Mouse (Mus musculus): ENCODE data around the gene Tmppe.

Gene Tmppe

DNA sequence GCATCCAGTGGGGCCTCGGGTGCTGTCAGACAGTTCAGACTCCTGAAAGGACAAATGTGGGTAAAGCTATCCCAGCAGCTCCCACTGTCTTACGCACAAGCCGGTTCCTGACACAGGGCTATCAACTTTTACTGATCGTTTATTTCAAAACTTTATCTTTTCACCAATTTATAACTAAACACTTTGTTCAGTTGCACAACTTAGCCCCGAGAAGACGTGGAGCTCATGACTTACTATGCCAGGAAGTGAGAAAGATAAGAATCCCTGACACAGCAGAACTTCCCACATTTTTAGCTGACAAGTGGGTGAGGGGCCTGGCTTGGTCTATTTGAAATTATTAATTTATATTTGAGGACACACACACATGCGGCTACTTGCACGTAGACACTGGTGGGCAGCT, 6.2 kb upstream of the Tmppe start:
- DNase-seq (ENCODE audit: low read depth, low spot score), result no peak

DNA sequence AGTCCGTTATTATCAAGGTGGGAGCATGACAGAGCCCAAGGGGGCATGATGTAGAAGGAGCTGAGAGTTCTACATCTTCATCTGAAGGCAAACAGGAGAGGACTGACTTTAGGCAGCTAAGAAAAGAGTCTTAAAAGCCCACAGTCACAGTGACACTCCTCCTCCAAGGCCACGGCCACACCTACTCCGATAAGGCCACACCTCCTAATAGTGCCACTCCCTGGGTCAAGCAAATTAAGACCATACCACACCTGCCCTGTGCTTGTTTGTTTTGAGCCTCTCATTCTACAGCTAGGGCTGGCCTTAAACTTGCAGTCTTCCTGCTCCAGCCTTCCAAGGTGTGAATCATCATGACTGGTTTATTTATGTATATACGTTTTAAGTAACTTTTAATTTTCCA, 5.6 kb upstream of the Tmppe start:
- DNase-seq (ENCODE audit: low read depth, low spot score), result no peak

DNA sequence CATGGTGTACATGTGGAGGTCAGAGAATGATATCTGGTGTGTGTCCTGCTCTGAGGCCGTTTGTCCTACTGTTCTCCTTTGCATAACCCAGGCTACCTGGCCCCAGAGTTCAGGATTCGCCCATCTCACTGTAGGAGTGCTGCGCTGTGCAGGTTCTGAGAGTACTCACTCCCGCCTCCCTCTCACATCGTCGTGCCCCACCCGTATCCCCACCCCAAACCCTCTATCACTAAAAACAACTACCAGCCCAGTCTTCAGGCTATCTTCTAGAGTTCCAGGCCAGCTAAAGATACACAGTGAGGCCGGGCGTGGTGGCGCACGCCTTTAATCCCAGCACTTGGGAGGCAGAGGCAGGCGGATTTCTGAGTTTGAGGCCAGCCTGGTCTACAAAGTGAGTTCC, 1.2 kb upstream of the Tmppe start:
- no peak for DNase-seq (ENCODE audit: low read depth, low spot score)

DNA sequence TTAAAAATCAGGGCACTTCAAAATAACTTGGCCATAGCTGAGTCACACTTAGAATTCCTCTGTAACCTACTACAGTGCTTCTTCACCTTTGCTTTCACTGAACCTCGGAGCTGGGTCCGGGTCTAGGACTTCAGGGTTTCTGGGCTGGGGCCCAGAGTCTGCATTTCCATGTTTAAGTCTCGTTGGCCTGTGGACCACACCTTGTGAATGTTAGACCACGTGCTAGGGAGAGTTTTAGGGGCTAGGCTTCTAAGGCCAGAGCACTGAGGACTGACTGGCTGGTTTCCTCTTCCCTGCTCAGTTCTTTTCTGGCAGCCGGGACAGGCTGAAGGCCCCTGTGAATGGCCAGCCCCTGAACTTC, 337 bp upstream of the Tmppe start:
- no peak for DNase-seq (ENCODE audit: low read depth, low spot score)

DNA sequence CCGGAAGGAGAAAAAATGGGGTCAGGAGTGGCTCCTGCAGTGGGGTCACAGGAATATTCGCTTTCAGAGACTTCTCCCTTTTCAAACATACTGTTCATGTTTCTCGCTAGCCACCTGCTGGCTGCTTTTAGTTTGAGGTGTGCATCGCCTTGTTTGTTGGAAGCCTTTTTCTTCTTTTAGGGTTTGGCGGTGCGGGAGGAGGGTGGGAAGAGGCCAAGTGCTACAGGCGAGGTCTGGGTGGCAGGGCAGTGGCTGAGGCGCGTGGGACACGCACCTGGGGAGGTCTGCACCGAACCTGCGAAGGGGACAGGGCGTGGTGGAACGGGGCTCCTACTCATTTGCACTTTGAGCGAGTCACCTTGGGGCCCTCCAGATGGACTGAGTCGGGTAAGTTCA, 778 bp downstream of the Tmppe start:
- DNase-seq (ENCODE audit: low read depth, low spot score), result no peak

DNA sequence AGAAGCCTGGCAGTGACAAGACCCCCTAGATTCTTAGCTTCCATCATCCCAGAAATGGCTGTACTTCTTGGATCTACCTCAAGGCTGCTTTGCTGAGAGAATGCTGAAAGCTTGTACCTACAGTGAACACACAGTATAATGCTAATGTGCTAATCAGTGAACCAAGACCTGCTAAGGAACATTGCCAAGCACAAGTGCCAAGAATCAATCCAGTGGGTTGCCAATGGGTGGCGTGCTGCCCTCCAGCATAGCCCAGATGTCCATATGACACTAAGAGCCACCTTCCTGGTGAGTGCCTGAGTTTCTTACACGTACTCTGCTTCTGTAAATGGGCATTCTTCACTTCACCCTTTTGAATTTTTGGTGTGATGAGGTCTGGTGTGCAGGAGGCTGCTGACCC, 6.8 kb downstream of the Tmppe start:
- DNase-seq (ENCODE audit: low read depth, low spot score), result no peak

DNA sequence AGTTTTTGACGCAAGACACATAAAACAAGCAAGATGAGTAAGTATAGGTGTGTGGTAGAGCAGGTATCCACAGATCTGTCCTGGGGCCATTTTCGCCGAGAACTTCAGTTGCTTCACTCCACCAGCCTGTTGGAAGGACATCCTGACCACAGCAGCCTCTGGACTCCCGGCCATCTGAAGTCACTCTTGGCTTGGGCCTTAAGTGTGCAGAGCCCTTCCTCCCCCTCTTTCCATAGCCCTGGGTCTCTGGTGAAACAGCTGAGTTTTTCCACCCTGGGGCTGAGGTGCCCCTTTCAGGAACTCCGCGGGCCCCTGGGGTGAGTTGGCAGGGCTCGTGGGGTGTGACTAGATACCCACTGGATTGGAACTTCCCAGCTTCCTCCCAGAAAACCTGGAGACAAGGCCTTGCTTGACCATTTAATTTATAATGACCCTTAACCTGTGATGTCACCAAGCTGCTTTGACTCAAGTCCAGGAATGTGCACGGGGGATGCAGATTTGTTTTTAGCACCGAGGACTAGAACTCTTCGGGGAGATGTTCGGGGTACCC, 9.5 kb downstream of the Tmppe start:
- no peak for DNase-seq (ENCODE audit: low read depth, low spot score)

DNA sequence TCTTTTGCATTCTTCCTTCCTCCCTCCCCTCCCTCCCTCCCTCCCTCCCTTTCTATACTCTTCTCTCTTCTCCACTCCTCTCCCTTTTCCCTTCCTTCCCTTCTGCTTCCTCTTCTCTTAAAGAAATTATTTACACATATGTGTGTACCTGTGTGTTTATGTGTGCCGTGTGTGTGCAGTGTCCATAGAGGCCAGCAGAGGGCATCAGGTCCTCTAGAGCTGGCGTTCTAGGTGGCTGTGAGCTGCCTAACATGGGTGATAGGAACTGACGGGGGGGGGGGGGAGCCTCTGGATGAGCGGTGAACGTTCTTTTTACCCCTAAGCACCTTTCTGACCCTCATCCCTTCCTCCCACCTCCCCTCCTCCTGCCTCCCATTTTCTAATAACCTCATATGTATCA, 10.4 kb downstream of the Tmppe start:
- no peak for DNase-seq (ENCODE audit: low read depth, low spot score)

DNA sequence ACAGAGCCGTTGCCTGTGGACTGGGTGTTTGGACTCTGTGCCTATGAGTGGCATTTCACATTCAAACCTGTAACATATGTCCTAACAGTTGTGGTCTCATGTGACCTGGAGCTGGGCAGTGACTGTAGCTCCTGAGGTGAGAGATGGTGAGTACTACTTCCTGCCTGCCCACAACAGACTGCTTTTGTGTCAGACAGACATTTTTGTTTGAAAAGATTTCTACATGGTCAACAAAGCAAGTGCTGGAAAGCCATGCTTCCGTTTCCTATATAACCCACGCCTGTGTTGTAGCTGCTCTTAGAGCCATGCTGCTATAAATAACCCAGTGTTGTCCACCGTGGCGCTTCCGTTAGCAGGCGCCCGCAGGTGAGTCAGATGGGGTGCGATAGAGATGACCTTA, 11.5 kb downstream of the Tmppe start:
- no peak for DNase-seq (ENCODE audit: low read depth, low spot score)

DNA sequence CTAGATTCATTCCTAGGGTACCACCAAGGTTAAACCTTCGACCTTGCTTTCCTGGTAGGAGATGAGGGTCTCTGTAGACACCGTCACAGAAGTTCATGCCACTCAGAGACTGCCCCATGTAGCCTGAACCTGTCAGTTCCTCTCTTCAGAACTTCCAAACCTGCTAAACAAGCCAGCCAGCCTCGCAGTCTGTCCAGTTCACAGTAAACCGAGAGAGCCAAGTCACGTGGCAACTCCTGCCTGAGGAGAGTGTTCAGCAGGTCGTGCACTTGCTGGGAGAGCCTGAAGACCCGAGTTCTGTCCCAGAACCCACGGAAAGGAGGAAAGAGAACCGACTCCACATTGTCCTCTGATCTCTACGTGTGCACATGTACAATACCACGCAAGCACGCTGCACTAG, 13.0 kb downstream of the Tmppe start:
- no peak for DNase-seq (ENCODE audit: low read depth, low spot score)

DNA sequence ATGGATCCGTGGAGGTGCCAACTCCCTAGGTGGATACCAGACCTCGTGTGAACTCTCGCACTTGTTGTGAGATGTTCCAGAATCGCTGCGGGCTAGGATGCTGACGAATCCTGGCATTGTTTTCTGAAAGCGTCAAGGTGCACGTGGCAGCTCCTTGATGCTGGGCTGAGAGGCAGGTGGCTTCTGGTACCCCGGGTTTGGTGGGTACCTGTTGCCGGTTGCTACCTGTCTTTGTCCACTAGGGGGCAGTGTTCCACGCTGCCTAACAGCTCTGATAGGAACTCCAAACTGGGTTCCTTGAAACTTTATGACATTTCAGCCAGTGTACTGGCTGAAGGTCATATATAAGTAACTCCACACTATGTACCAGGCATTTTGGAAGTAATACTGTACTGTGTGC, 14.8 kb downstream of the Tmppe start:
- peak; percentile 31 for DNase-seq (ENCODE audit: low read depth, low spot score)

DNA sequence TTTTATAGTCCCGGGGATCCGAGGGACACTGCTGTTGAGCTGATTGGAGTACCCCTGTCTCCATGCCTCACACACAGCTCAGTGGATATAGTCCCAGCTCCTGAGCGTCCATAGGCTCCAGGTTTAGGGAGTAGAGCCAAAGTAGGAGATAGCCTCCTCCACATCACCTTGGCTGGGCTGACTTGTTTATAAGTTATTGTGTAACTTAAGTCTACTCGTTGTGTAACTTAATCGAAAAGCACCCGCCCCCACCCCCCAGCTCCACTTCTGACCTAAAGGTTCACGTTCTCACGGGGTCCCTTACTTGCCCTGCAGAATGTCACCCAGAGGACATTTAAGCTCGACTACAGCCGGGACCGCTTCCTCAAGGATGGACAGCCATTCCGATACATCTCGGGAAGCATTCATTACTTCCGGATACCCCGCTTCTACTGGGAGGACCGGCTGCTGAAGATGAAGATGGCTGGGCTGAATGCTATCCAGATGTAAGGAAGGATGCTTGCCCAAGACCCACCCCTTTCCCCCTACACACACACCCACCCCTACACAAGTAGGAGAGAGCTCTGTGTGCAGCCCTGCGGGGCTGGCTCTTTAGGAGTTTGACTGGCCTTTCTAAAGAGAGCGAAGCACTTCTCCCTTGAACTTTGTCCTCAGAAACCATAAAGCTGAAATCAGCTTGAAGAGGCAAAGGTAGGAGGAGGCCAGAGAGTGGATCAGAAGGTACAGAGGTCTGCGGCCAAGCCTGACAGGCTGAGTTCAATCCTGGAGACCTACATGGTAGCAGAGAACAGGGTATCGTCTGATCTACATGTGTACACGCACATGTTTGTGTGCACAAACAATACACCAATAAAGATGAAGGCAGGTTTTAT, 16.0 kb downstream of the Tmppe start:
- DNase-seq (ENCODE audit: low read depth, low spot score), result no peak

DNA sequence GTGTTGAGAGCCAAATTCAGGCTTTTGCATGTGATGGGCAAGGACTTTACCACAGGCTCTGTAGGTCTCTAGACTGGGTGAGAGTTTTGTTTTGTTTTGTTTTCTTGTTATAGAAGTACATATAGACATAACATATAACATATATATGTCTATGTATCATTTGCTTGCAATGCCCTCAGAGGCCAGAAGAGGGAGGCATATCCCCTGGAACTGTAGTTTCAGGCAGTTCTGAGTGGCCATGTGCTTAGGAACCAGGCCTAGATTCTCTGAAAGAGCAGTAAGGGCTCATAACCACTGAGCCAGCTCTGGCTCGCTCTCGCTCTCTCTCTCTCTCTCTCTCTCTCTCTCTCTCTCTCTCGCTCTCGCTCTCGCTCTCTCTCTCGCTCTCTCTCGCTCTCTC, 17.3 kb downstream of the Tmppe start:
- no peak for DNase-seq (ENCODE audit: low read depth, low spot score)

DNA sequence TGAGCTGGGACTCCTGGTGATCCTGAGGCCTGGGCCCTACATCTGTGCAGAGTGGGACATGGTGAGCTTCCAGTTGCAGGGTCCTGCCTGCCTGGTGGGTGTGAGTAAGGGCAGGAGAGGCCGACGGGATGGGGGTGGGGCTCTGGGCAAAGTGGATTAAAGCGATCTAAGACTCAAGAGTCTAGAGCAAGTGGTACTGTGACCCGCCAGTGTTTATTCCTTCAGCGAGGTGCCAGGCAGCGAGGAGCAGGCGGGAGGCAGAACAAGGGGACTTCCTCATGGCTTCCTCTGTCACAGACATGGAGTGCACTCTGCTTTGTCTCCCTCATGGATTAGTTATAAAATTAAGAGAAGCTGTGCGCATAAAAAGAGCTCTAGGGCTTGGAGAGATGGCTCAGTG, 19.5 kb downstream of the Tmppe start:
- DNase-seq (ENCODE audit: low read depth, low spot score), result no peak

DNA sequence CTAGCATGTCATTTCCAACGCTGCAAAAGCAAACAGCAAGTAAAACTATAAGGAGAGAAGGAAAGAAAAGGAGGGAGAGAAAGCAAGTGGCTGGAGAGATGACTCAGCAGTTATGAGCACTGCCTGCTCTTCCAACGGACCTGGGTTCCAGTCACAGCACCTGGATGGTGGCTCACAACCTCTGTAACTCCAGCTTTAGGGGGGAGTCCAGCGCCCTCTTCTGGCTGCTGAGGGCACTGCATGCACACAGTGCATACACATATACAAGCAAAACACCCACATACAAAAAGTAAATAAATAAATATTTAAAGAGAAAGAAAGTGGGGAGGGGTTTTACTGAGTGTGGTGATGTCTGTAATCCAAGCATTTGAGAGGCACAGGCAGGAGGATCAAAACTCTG, 20.1 kb downstream of the Tmppe start:
- DNase-seq (ENCODE audit: low read depth, low spot score), result no peak

DNA sequence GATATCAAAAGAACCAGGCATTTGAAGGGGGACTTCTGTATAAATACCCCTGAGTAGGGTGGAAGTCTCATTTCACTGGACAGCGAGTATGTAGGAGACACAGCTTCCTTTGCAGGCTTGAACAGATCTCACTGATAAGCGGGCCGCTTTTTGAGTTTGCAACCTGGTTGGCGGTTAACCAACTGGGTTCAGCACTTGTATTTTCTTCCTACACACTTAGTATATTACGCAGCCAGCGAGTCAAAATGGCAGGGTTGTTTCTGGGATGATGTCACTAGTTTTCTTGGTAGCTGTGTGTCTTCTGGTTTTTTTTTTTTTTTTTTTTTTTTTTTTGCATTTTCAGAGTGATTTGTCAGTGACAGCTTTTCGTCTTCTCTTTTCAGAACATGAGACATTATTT, 20.9 kb downstream of the Tmppe start:
- no peak for DNase-seq (ENCODE audit: low read depth, low spot score)

DNA sequence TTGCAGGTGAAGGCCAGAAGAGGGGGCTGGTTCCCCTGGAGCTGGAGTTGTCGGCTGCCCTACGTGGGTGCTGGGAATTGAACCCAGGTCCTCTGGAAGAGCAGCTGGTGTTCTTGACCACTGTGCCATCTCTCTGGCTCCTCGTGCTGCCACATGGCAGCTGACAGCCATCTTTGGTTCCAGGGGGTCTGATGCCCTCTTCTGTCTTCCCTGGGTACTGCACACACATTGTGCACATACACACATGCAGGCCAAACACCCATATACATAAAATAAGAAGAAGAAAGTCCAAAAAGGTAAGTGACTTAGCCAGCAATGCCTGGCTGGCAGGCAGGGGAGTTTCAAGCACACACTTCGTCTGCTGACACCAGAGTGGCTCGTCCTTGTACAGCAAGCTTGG, 24.7 kb downstream of the Tmppe start:
- no peak for DNase-seq (ENCODE audit: low read depth, low spot score)

DNA sequence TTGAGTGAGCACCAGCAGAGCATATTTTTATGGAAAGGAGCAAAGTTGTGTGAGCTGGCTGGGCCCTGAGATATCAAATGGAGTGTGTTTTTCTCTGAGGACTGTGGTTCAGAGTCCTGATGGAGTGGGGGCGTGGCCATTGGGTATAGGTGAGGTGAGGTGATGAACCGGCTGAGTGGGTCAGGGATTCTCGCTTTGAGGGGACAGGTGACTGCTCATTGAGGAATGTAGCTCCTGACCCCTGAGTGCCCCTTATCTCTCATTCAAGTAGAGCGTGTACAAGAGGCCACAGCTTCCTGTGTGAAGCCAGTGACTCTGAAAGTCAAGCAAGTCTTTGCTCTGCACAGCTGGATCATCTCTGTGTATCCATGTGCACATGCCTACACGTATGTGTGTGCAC, 25.3 kb downstream of the Tmppe start:
- DNase-seq (ENCODE audit: low read depth, low spot score), result no peak

DNA sequence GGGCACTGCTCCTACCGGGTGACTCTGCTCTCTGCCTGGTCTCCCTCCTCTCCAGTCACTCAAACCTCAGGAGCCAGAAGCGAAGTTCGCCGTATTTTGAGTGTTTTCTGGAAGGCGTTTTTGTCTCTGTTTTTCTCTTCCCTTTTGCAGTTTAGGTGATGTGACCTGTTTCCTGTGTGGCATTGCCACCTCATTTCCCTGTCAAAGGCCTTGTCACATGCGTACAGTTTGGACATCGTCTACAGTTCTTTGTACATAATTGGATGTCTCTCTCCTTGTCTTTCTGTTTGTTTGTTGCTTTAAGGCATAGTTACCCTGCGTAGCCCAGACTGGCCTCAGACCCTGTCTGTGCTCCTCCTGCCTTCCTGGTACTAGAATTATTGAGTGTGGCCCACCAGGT, 26.5 kb downstream of the Tmppe start:
- DNase-seq (ENCODE audit: low read depth, low spot score), result no peak

DNA sequence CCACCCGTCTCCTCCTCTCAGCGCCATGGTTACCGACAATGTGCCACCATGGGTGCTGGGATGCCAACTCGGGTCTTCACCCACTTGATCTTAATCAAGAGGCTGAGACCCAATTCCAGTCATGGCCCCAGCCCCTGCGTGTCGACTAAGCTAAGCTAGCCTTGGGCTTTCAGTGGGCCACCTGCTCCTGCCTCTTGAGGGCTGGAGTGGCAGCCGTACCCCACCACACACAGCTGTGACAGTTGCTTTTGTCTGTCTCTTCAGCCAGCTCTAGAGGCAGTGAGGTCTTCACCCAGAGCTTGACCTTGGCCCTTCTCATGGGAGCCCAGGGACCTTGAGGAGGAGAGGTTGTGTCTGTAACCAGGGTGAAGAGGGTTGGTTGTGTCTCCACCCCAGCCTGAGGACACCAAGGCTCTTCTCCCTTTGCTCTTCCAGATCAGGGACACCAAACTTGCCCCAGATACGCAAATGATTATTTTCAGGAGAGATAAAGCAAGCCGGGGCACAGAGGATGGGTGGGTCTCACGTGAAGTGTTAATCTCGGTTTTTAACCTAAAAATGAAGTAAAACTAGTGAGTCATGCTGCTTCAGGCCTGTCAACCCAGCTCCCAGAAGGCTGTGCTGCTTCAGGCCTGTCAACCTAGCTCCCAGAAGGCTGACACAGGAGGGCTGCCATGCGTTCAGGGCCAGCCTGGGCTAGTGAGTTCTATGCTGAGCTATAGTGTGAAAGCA, 27.4 kb downstream of the Tmppe start:
- no peak for DNase-seq (ENCODE audit: low read depth, low spot score)

DNA sequence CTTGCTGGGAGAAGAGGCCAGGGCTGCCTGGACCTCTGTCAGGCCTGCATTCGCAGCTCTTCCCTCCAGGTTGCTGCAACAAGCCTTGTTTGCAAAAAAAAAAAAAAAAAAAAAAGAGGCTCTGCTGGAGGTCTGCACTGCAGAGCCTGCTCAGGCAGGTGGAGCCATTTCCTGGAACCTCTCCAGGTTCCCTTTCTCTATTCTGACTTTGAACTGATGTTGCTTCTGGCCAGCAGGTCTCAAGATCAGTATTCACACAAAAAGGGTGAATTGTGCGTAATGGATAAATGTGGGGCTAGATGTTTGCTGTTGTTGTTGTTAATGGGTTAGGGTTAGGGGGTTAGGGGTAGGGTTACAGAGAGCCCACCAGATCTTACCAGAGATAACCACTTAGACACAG, 34.8 kb downstream of the Tmppe start:
- DNase-seq (ENCODE audit: low read depth, low spot score), result no peak

DNA sequence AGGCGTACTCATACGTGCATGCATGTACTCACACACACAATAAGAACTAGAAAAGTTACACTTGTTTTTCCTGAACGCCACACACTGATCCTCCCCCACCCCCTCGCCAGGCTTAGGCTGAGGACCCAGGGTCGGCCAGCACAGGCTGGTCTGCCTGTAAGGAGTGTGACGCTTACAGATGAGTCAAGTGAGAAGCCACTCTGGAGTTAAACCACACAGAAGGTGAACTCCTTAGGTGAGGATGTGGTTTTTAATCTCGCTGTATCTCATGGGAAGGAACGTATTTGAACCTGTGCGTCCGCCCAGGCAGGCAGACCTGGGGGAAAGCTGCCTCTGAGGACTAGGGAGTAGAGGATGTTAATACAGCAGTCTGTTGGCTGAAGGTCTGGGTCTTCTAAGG, 39.6 kb downstream of the Tmppe start:
- no peak for DNase-seq (ENCODE audit: low read depth, low spot score)

DNA sequence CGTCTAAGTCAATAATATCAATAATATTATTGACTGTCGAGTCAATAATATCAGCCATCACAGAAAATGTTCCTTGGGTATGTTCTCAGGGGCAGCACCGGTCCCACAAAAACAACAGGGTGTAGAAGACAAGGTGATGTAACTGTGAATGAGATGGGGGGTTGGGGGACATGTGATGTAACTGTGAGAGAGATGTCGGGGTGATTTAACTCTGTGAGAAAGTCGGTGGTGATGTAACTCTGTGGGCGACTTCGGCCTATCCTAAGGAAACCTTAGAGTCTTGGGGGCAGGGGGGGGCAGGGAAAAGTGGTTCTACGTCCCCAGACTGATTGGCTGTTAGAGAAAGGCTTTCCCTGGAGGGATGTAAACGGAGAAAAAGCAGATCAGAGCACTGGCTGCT, 41.3 kb downstream of the Tmppe start:
- DNase-seq (ENCODE audit: low read depth, low spot score), result no peak

All from skeletal muscle tissue, adult 2 months (tissue).